Mouse (Mus musculus) urinary bladder, postnatal 14 days (tissue): Measurements from ENCODE around the gene Ccdc182.

Source experiments
- DNase-seq: peaks from one replicate; pipeline ENCODE4 v3.0.0; 2021; ENCODE audit warnings: low spot score

Ccdc182 gene

GRCm38 (mm10) chr11:88281428-88282119 lies 12.3 kb upstream of the Ccdc182 start:
- no peak for DNase-seq

DNA sequence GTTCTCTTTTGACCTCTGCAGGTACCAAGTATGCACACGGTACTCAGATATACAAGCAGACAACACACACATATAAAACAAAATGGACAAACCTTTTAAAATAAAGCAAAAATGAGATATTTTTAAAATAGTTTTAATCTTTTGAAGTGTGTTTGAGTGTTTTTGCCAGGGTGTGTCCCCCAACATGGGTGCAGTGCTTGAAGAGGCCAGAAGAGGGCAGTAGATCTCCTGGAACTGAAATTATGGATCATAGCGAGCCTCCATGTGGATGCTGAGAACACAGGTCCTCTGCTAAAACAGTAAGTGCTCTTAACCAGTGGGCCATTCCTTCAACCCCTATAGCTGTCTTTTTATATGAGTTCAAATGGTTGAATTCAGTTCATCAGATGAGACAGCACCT lies 11.3 kb upstream of the Ccdc182 start:
- DNase-seq, result no peak

DNA sequence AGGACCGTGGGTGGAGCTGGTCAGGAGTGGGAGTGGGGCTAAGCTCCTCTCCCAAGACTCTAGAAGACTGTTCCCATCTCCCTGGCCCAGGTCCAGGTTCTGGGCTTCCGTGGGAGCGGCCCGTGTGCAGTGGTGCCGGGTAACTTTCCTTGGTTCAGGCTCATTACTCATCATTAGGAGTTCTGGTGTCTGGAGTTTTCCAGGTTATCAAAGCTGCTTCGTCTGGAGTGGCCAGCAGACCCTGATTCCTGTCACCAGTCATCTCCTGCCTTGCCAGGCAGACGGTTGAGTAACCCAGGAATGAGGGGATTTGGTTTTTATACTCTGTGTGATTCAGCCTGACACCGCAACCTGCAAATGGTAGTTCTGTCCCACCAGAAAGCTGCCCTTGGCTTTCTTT lies 7.8 kb upstream of the Ccdc182 start:
- DNase-seq, result no peak

GRCm38 (mm10) chr11:88288400-88288799 lies 5.5 kb upstream of the Ccdc182 start:
- DNase-seq, result peak; percentile 16

- DNase-seq, result no peak
Measured at GRCm38 (mm10) chr11:88288805-88289340, 5.0 kb upstream of the Ccdc182 start.

GRCm38 (mm10) chr11:88291245-88291644 lies 2.6 kb upstream of the Ccdc182 start:
- no peak for DNase-seq

- DNase-seq, result no peak
Measured at GRCm38 (mm10) chr11:88291688-88292087, 2.2 kb upstream of the Ccdc182 start.

DNA sequence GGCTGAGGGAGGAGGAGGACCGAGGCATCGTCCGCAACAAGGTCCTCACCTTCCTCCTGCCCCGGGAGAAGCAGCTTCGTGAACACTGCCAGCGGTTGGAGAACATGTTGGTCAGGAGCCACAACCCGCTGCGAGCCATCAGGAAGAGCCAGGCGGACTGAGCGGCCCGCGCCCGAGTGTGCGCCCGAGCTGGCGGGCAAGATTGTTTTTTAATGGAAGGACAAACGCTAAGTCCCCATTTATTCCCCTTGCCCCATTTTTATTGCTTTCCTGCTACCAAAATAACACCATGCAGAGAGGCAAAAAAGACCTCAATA lies 494 bp downstream of the Ccdc182 start:
- no peak for DNase-seq

- no peak for DNase-seq
Measured at GRCm38 (mm10) chr11:88295298-88295697, 1.4 kb downstream of the Ccdc182 start.

- no peak for DNase-seq
Measured at GRCm38 (mm10) chr11:88297526-88297925, 3.7 kb downstream of the Ccdc182 start.

DNA sequence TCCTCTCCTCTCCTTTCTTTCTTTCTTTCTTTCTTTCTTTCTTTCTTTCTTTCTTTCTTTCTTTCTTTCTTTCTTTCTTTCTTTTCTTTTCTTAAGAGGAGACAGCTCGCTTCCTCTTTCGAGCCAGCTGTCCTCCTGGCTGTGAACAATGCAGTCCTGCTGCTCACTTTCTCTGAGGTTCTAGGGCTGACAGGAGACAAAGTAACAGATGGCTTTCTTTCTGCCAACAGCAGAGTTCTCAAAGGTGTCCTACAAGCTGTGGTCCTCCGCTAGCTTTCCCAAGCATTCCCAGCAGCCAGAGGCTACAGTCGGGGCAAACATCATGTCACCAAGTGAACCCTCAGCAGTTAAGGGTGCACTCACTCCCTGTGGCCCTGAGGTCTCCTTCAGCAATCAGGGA lies 5.5 kb downstream of the Ccdc182 start:
- no peak for DNase-seq

DNA sequence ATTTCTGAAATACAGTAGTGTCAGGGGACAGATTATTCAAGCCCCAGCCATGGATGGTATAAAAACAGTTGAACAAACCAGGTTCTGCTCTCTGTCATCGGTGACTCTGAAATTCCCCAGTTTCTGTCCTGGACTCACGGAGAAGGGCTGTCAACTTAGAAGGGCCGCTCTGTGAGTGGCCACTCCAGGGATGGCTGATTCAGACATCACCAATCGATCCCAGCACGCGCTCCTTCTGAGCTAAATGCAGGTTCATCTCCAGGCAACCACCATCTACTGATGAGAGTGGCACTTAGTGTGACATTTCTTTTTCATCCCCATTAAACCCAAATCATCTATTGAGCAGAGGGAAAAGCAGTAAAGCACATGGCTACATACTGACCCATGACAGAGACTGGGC lies 7.8 kb downstream of the Ccdc182 start:
- DNase-seq, result no peak

DNA sequence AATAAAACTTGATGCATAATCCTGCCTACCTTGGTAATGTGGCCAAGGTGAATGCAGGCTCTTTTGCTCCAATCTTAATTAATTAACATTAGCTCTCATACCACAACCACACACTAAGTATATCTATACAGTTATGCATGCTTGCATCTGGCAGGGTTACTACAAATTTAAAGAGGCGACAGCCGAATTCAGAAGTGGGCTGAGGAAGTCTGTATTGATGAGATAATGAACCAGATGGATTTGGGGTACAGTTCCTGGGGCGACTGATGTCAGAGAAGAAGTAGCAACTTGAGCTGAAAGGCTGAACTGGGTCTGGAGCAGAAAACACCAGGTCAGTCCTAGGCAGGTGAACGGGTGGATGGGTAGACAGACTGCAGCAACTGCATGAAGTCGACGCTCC lies 11.9 kb downstream of the Ccdc182 start:
- no peak for DNase-seq

GRCm38 (mm10) chr11:88307616-88308543 lies 14.0 kb downstream of the Ccdc182 start:
- no peak for DNase-seq

DNA sequence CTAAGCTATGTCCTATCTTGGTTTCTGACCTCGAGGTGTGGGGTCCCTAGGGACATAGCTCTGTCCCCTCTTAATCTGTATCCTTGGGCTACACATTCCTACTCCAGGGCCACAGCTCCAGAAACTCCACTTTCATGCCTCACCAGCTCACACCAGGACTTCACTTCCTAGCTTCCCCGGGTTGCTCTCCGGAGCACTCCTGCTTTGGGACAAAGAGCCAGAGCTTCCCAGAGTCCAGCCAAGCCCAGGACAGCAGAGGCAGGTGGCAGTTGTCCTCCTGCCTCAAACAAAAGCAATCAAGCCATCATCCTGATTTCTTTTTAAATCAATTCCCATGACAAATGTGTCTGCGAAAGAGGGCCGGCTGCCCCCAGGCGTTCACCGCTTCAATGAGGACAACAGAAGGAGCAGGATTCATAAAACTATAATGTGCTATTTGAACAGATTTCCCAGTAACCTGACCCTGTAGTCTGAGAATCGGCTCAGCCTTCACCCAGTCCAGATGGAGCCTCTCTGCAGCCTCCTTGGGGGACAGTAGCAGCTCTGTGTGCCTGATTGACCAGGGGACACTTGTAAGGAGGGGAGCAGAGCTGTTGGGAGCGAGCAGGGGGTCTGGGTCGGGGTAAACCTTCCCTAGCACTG lies 15.3 kb downstream of the Ccdc182 start:
- no peak for DNase-seq

DNA sequence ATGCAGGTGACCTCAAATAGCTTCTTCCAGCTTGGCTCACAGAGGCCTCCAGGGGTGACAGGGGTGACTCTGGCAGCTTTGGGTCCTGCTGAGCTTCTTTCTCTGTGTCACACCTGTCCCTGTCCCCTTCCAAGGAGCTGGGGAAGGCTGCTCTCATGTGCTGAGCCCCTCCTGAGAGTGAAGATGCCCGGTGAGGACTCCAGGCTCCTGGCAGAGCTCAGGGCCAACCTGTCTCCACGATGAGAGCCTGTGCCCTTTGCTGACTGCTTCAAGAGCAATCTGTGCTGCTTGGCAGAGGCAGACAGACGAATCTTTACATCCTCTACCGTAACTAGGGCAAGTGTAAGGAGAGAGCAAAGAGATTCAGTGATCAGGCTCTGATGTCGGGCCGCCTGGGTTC lies 16.9 kb downstream of the Ccdc182 start:
- no peak for DNase-seq

DNA sequence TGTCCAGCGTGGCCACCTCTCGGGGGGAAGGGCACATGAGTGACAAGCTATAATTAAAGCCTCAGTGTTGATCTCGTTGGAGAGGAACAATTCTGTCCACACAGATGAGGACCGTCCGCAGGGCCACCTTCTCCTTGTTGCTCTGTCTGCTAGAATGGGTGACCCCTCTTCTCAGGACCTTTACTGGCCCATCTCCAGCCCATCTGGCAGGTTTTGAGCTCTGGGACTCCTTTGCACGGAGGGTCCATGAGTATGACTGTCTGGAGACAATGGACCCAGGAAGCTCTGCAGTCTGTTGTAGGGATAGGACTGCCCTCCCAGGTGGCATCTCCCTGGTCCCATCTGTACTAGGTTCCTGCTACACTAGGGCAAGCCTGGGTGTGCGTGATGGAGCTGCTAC lies 17.7 kb downstream of the Ccdc182 start:
- no peak for DNase-seq

GRCm38 (mm10) chr11:88313512-88313911 lies 19.7 kb downstream of the Ccdc182 start:
- no peak for DNase-seq

- no peak for DNase-seq
Measured at GRCm38 (mm10) chr11:88314471-88314870, 20.6 kb downstream of the Ccdc182 start.

- no peak for DNase-seq
Measured at GRCm38 (mm10) chr11:88315393-88315792, 21.5 kb downstream of the Ccdc182 start.

DNA sequence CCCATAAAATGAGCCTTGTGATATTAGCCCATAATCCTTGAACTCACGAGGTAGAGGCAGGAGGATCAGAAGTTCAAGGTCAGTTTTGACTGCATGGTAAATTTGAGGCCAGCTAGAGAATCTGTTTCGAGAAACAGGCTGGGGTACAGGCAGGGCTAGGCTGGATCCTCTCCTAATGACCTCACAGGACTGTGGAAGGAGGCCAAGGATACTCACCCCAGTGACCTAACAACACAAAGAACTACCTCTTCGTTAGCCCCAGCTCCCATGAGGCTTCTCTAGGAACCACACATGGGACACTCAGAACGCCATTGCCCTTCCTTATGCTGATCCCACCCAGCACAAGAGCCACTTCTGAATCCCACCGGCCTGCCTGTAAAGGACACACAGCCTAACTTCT lies 25.0 kb downstream of the Ccdc182 start:
- DNase-seq, result no peak

DNA sequence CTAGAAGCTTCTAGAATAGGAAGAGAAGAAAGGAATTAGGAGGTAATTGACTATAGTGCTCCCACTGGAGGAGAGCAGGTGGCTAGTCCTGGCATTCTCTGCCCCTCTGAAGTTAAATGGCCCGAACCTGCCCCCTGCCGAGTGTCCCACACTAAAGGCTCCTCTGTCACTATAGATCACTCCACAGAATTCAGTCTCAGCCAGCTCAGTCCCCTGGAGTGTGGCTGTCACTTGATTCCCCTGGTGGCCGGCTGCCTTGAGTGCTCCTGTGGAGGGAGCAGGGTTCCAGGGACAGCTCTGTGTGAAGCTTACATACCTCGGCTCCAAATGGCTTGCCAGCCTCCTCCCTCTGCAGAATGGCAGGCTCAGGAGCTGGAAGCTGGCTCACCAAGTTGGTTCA lies 33.2 kb downstream of the Ccdc182 start:
- DNase-seq, result no peak
